Mouse (Mus musculus): ENCODE measurements at regions not wholly inside any gene's neighbourhood (a gene's known extent, or its start where the extent isn't known, plus 50 kb on each side); places are given as distances from the start of the nearest gene placed in this dataset.

GRCm38 (mm10) chr15:62093672-62094071 is 1170.9 kb upstream of the A1bg start:
- H3K27ac ChIP-seq (ENCODE audit: insufficient read depth, low read depth, low read length), result no peak overlapping the region
- no peaks in the 10 kb centered on the region for H3K36me3 ChIP-seq (ENCODE audit: control insufficient read depth, insufficient read depth, low read length)
- H3K4me1 ChIP-seq (ENCODE audit: control insufficient read depth, insufficient read depth, insufficient read length, low read length), result peaks cover 10% of the 10 kb centered on the region; the same call in 1 of the 2 replicates
- no peak overlapping the region for H3K4me3 ChIP-seq (ENCODE audit: low read depth, low read length)
- no peak for TF ChIP-seq CTCF (IDR thresholded peaks at IDR 0.05; ENCODE audit: extremely low read depth, insufficient read length, insufficient replicate concordance, low read depth, low read length)
- TF ChIP-seq POLR2A (IDR thresholded peaks at IDR 0.05; ENCODE audit: low read depth, low read length), result no peak
- H3K27me3 ChIP-seq (ENCODE audit: control insufficient read depth, insufficient read depth, low read length), result no peaks in the 10 kb centered on the region
- 90% methylated on average over 4 of the region's 4 CpGs for WGBS

GRCm38 (mm10) chr15:62092671-62093185 is 1169.9 kb upstream of the A1bg start:
- Histone ChIP-seq H3K27me3 (ENCODE audit: control insufficient read depth, insufficient read depth, low read length) (no peaks in the 10 kb centered on the region), H3K4me3 (ENCODE audit: low read depth, low read length) (no peak overlapping the region), H3K4me1 (ENCODE audit: control insufficient read depth, insufficient read depth, insufficient read length, low read length) (peaks cover 8% of the 10 kb centered on the region; the same call in 1 of the 2 replicates), H3K27ac (ENCODE audit: insufficient read depth, low read depth, low read length) (no peak overlapping the region), H3K36me3 (ENCODE audit: control insufficient read depth, insufficient read depth, low read length) (no peaks in the 10 kb centered on the region)
- TF ChIP-seq CTCF (IDR thresholded peaks at IDR 0.05; ENCODE audit: extremely low read depth, insufficient read length, insufficient replicate concordance, low read depth, low read length), result no peak
- TF ChIP-seq POLR2A (IDR thresholded peaks at IDR 0.05; ENCODE audit: low read depth, low read length), result no peak
- 60% methylated on average over 5 of the region's 5 CpGs for WGBS

- H3K36me3 ChIP-seq (ENCODE audit: control insufficient read depth, insufficient read depth, low read length), result no peaks in the 10 kb centered on the region
- H3K27me3 ChIP-seq (ENCODE audit: control insufficient read depth, insufficient read depth, low read length), result no peaks in the 10 kb centered on the region
- H3K27ac ChIP-seq (ENCODE audit: insufficient read depth, low read depth, low read length), result no peak overlapping the region
- H3K4me1 ChIP-seq (ENCODE audit: control insufficient read depth, insufficient read depth, insufficient read length, low read length), result peaks cover 8% of the 10 kb centered on the region; the same call in 1 of the 2 replicates
- no peak overlapping the region for H3K4me3 ChIP-seq (ENCODE audit: low read depth, low read length)
- WGBS, result 45% methylated on average over 12 of the region's 12 CpGs
- TF ChIP-seq POLR2A (IDR thresholded peaks at IDR 0.05; ENCODE audit: low read depth, low read length) (no peak), CTCF (IDR thresholded peaks at IDR 0.05; ENCODE audit: extremely low read depth, insufficient read length, insufficient replicate concordance, low read depth, low read length) (no peak)
Measured at GRCm38 (mm10) chr15:62091746-62092659, 1169.2 kb upstream of the A1bg start.

GRCm38 (mm10) chr15:62091144-62091543 is 1168.3 kb upstream of the A1bg start:
- 95% methylated on average over 5 of the region's 5 CpGs for WGBS
- Histone ChIP-seq H3K36me3 (ENCODE audit: control insufficient read depth, insufficient read depth, low read length) (no peaks in the 10 kb centered on the region), H3K27me3 (ENCODE audit: control insufficient read depth, insufficient read depth, low read length) (no peaks in the 10 kb centered on the region), H3K4me1 (ENCODE audit: control insufficient read depth, insufficient read depth, insufficient read length, low read length) (peaks cover 8% of the 10 kb centered on the region; the same call in 1 of the 2 replicates), H3K27ac (ENCODE audit: insufficient read depth, low read depth, low read length) (no peak overlapping the region), H3K4me3 (ENCODE audit: low read depth, low read length) (no peak overlapping the region)
- TF ChIP-seq CTCF (IDR thresholded peaks at IDR 0.05; ENCODE audit: extremely low read depth, insufficient read length, insufficient replicate concordance, low read depth, low read length), result no peak
- no peak for TF ChIP-seq POLR2A (IDR thresholded peaks at IDR 0.05; ENCODE audit: low read depth, low read length)

- Histone ChIP-seq H3K4me3 (ENCODE audit: low read depth, low read length) (no peak overlapping the region), H3K27ac (ENCODE audit: insufficient read depth, low read depth, low read length) (no peak overlapping the region), H3K36me3 (ENCODE audit: control insufficient read depth, insufficient read depth, low read length) (no peaks in the 10 kb centered on the region), H3K4me1 (ENCODE audit: control insufficient read depth, insufficient read depth, insufficient read length, low read length) (peaks cover 8% of the 10 kb centered on the region; the same call in 1 of the 2 replicates), H3K27me3 (ENCODE audit: control insufficient read depth, insufficient read depth, low read length) (no peaks in the 10 kb centered on the region)
- TF ChIP-seq CTCF (IDR thresholded peaks at IDR 0.05; ENCODE audit: extremely low read depth, insufficient read length, insufficient replicate concordance, low read depth, low read length), result no peak
- no peak for TF ChIP-seq POLR2A (IDR thresholded peaks at IDR 0.05; ENCODE audit: low read depth, low read length)
- 91% methylated on average over 4 of the region's 4 CpGs for whole genome bisulfite sequencing
Measured at GRCm38 (mm10) chr15:62088341-62088740, 1165.5 kb upstream of the A1bg start.

GRCm38 (mm10) chr15:62087755-62088154 is 1164.9 kb upstream of the A1bg start:
- H3K36me3 ChIP-seq (ENCODE audit: control insufficient read depth, insufficient read depth, low read length), result no peaks in the 10 kb centered on the region
- TF ChIP-seq CTCF (IDR thresholded peaks at IDR 0.05; ENCODE audit: extremely low read depth, insufficient read length, insufficient replicate concordance, low read depth, low read length) (no peak), POLR2A (IDR thresholded peaks at IDR 0.05; ENCODE audit: low read depth, low read length) (no peak)
- WGBS, result 95% methylated on average over 6 of the region's 6 CpGs
- H3K4me3 ChIP-seq (ENCODE audit: low read depth, low read length), result no peak overlapping the region
- no peak overlapping the region for H3K27ac ChIP-seq (ENCODE audit: insufficient read depth, low read depth, low read length)
- peaks cover 6% of the 10 kb centered on the region; the same call in 1 of the 2 replicates for H3K4me1 ChIP-seq (ENCODE audit: control insufficient read depth, insufficient read depth, insufficient read length, low read length)
- no peaks in the 10 kb centered on the region for H3K27me3 ChIP-seq (ENCODE audit: control insufficient read depth, insufficient read depth, low read length)

GRCm38 (mm10) chr15:62086037-62086436 is 1163.2 kb upstream of the A1bg start:
- H3K36me3 ChIP-seq (ENCODE audit: control insufficient read depth, insufficient read depth, low read length), result no peaks in the 10 kb centered on the region
- H3K4me1 ChIP-seq (ENCODE audit: control insufficient read depth, insufficient read depth, insufficient read length, low read length), result no peaks in the 10 kb centered on the region
- no peaks in the 10 kb centered on the region for H3K27me3 ChIP-seq (ENCODE audit: control insufficient read depth, insufficient read depth, low read length)
- 94% methylated on average over 3 of the region's 3 CpGs for WGBS
- no peak for TF ChIP-seq POLR2A (IDR thresholded peaks at IDR 0.05; ENCODE audit: low read depth, low read length)
- TF ChIP-seq CTCF (IDR thresholded peaks at IDR 0.05; ENCODE audit: extremely low read depth, insufficient read length, insufficient replicate concordance, low read depth, low read length), result no peak
- H3K4me3 ChIP-seq (ENCODE audit: low read depth, low read length), result no peak overlapping the region
- no peak overlapping the region for H3K27ac ChIP-seq (ENCODE audit: insufficient read depth, low read depth, low read length)

All from small intestine, adult 2 months (tissue).